Mouse (Mus musculus) limb, embryonic 11.5 days (tissue): ENCODE measurements around the gene Gdf2. TPM values are rescaled to one million over a fixed set of nuclear protein-coding genes. Genes with fewer than 3 reads are reported as not detected.

Source experiments
- ATAC-seq: fragments of 200-750 bp; cut with Nextera tagmentation; 2 replicates; pipeline ENCODE4 v1.8.0; 2017; ENCODE audit warnings: low read depth; ENCODE audit not compliant: insufficient number of reproducible peaks, low FRiP score, low TSS enrichment
- DNase-seq: peaks from one replicate; pipeline ENCODE4 v3.0.0-alpha.2; 2015; ENCODE audit warnings: low spot score
- H3K27ac ChIP-seq: fragments of 300-500 bp; sonication (generic); replicated peaks from 2 replicates; pipeline ENCODE4 v1.5.1; 2014; ENCODE audit warnings: low read depth, mild to moderate bottlenecking, low read length
- H3K27me3 ChIP-seq: fragments of 300-500 bp; sonication (generic); 2 replicates; pipeline ENCODE4 v1.6.1; 2014; ENCODE audit warnings: mild to moderate bottlenecking, low read length, mixed read lengths; ENCODE audit not compliant: control insufficient read depth, insufficient read depth
- H3K36me3 ChIP-seq: fragments of 300-500 bp; sonication (generic); 2 replicates; pipeline ENCODE4 v1.6.1; 2014; ENCODE audit warnings: mild to moderate bottlenecking, low read length, moderate library complexity, mixed read lengths; ENCODE audit not compliant: control insufficient read depth, insufficient read depth
- H3K4me1 ChIP-seq: fragments of 300-500 bp; sonication (generic); 2 replicates; pipeline ENCODE4 v1.6.1; 2014; ENCODE audit warnings: low read length, mixed read lengths; ENCODE audit not compliant: control insufficient read depth, insufficient read depth
- H3K4me2 ChIP-seq: fragments of 300-500 bp; sonication (generic); 2 replicates; pipeline ENCODE4 v1.6.1; 2014; ENCODE audit warnings: low read depth, mild to moderate bottlenecking, moderate library complexity; ENCODE audit not compliant: severe bottlenecking
- H3K4me3 ChIP-seq: fragments of 300-500 bp; sonication (generic); 2 replicates; pipeline ENCODE4 v1.5.1; 2014; ENCODE audit warnings: low read depth, low read length
- H3K9ac ChIP-seq: fragments of 300-500 bp; sonication (generic); 2 replicates; pipeline ENCODE4 v1.6.1; 2014; ENCODE audit warnings: mild to moderate bottlenecking, low read length
- H3K9me3 ChIP-seq: fragments of 300-500 bp; sonication (generic); 2 replicates; pipeline ENCODE4 v1.6.1; 2016; ENCODE audit warnings: low read length; ENCODE audit not compliant: control insufficient read depth
- WGBS: fragments of 180-500 bp; shearing (Covaris S2); extraction: QIAGEN DNeasy Blood & Tissue Kit; methylation state at CpG from one replicate; pipeline ENCODE4 v1.1.7; 2014; 5-methylcytosine and 5-hydroxymethylcytosine counted together
- polyA plus RNA-seq: library from polyadenylated mRNA; unstranded; fragments of >200 nt; fragmentation: Nextera tagmentation; extraction: Ambion mirVana; gene quantifications from 2 replicates; pipeline ENCODE4 v1.2.1, GENCODE M21; 2014

Gdf2 gene
- 0.04 TPM in 1 of 2 replicates, not detected in the other for polyA plus RNA-seq

- Histone ChIP-seq H3K9me3 (no peaks in the 10 kb centered on the region), H3K36me3 (no peaks in the 10 kb centered on the region), H3K4me1 (no peaks in the 10 kb centered on the region), H3K9ac (peak within 1 kb of the TSS; percentile 17; the same call in 1 of the 2 replicates), H3K4me2 (no peak within 1 kb of the TSS), H3K27ac (no peak within 1 kb of the TSS), H3K27me3 (no peaks in the 10 kb centered on the region), H3K4me3 (no peak within 1 kb of the TSS)
- DNase-seq (no peak), ATAC-seq (no peak)
- 61% methylated on average over 8 of the region's 8 CpGs for WGBS
Measured at GRCm38 (mm10) chr14:33940739-33941138, at the start of gene Gdf2. Gene Gdf2, plus strand, starts transcription at chr14:33941039.

- 84% methylated on average over 3 of the region's 3 CpGs for WGBS
Measured at GRCm38 (mm10) chr14:33891507-33891906, 49.3 kb upstream of the Gdf2 start.

GRCm38 (mm10) chr14:33895777-33896176, 45.1 kb upstream of the Gdf2 start:
- Histone ChIP-seq H3K4me3 (no peak overlapping the region), H3K4me2 (no peak overlapping the region), H3K27ac (no peak overlapping the region), H3K27me3 (no peaks in the 10 kb centered on the region), H3K4me1 (peaks cover 3% of the 10 kb centered on the region; the same call in 1 of the 2 replicates), H3K9ac (no peak overlapping the region), H3K9me3 (no peaks in the 10 kb centered on the region), H3K36me3 (no peaks in the 10 kb centered on the region)
- DNase-seq, result no peak
- 75% methylated on average over 5 of the region's 5 CpGs for WGBS
- no peak for ATAC-seq

More at GRCm38 (mm10) chr14:33891507-33891906, 49.3 kb upstream of the Gdf2 start:
- H3K9ac ChIP-seq, result no peak overlapping the region
- no peaks in the 10 kb centered on the region for H3K9me3 ChIP-seq
- no peak overlapping the region for H3K4me3 ChIP-seq
- H3K4me2 ChIP-seq, result no peak overlapping the region
- H3K27ac ChIP-seq, result no peak overlapping the region
- H3K36me3 ChIP-seq, result no peaks in the 10 kb centered on the region
- H3K4me1 ChIP-seq, result 0 out of 2 replicates have a peak, but pooled peaks cover 3% of the 10 kb centered on the region
- no peaks in the 10 kb centered on the region for H3K27me3 ChIP-seq
- no peak for ATAC-seq
- DNase-seq, result no peak

- peak overlapping the region; percentile 72 for H3K27ac ChIP-seq
- DNase-seq, result peak; percentile 87
- no peak overlapping the region for H3K9ac ChIP-seq
- H3K4me2 ChIP-seq, result peak overlapping the region; percentile 26; the same call in 1 of the 2 replicates
- 18% methylated on average over 9 of the region's 9 CpGs for WGBS
- no peaks in the 10 kb centered on the region for H3K36me3 ChIP-seq
- no peak overlapping the region for H3K4me3 ChIP-seq
- ATAC-seq, result peak; percentile 77
- no peaks in the 10 kb centered on the region for H3K27me3 ChIP-seq
- peaks cover 3% of the 10 kb centered on the region; the same call in 1 of the 2 replicates for H3K4me1 ChIP-seq
- no peaks in the 10 kb centered on the region for H3K9me3 ChIP-seq
Measured at GRCm38 (mm10) chr14:33896628-33897300, 44.1 kb upstream of the Gdf2 start.

- Histone ChIP-seq H3K27me3 (no peaks in the 10 kb centered on the region; the same call in 1 of the 2 replicates), H3K4me3 (no peak overlapping the region), H3K9ac (no peak overlapping the region), H3K4me2 (no peak overlapping the region), H3K36me3 (no peaks in the 10 kb centered on the region), H3K4me1 (peaks cover 1% of the 10 kb centered on the region; the same call in 1 of the 2 replicates), H3K9me3 (no peaks in the 10 kb centered on the region), H3K27ac (no peak overlapping the region)
- 91% methylated on average over 4 of the region's 4 CpGs for WGBS
- ATAC-seq, result no peak
- no peak for DNase-seq
Measured at GRCm38 (mm10) chr14:33902783-33903182, 38.1 kb upstream of the Gdf2 start.

- Histone ChIP-seq H3K4me3 (no peak overlapping the region), H3K4me1 (peaks cover 5% of the 10 kb centered on the region), H3K27me3 (no peaks in the 10 kb centered on the region; the same call in 1 of the 2 replicates), H3K9ac (no peak overlapping the region), H3K4me2 (no peak overlapping the region), H3K27ac (no peak overlapping the region), H3K9me3 (no peaks in the 10 kb centered on the region), H3K36me3 (no peaks in the 10 kb centered on the region)
- no peak for DNase-seq
- no peak for ATAC-seq
- 79% methylated on average over 1 of the region's 1 CpGs for WGBS
Measured at GRCm38 (mm10) chr14:33903199-33903598, 37.6 kb upstream of the Gdf2 start.

- H3K9me3 ChIP-seq, result no peaks in the 10 kb centered on the region
- no peak for ATAC-seq
- no peak overlapping the region for H3K4me2 ChIP-seq
- no peaks in the 10 kb centered on the region for H3K36me3 ChIP-seq
- no peak overlapping the region for H3K27ac ChIP-seq
- no peak overlapping the region for H3K9ac ChIP-seq
- no peaks in the 10 kb centered on the region; the same call in 1 of the 2 replicates for H3K27me3 ChIP-seq
- H3K4me3 ChIP-seq, result no peak overlapping the region
- H3K4me1 ChIP-seq, result peaks cover 5% of the 10 kb centered on the region
- DNase-seq, result no peak
Measured at GRCm38 (mm10) chr14:33904851-33905250, 36.0 kb upstream of the Gdf2 start.

- Histone ChIP-seq H3K4me2 (no peak overlapping the region), H3K27me3 (no peaks in the 10 kb centered on the region), H3K9ac (no peak overlapping the region), H3K4me3 (no peak overlapping the region), H3K27ac (no peak overlapping the region), H3K36me3 (no peaks in the 10 kb centered on the region), H3K4me1 (no peaks in the 10 kb centered on the region), H3K9me3 (no peaks in the 10 kb centered on the region)
- ATAC-seq, result no peak
- WGBS, result 27% methylated on average over 3 of the region's 3 CpGs
- DNase-seq, result peak; percentile 62
Measured at GRCm38 (mm10) chr14:33913727-33914126, 27.1 kb upstream of the Gdf2 start.
